Mouse (Mus musculus) CH12.LX (cell line): ENCODE results near the gene Pgam1. TPM values are rescaled to one million over a fixed set of nuclear protein-coding genes. Genes with fewer than 3 reads are reported as not detected.

Source experiments
- DNase-seq: peaks from one replicate; pipeline ENCODE4 v3.0.0-alpha.2; 2013; ENCODE audit errors: extremely low read depth
- H3K27ac ChIP-seq: 2 replicates; pipeline ENCODE4 v1.5.1; 2012; ENCODE audit warnings: low read depth, mild to moderate bottlenecking, control low read depth, moderate library complexity; ENCODE audit not compliant: insufficient read depth
- H3K27me3 ChIP-seq: replicated peaks from 2 replicates; pipeline ENCODE3; 2012; ENCODE audit warnings: inconsistent platforms
- H3K36me3 ChIP-seq, 2 experiments: replicated peaks in 1 of 2; 2 replicates each; pipeline versions ENCODE3 to v1.6.1; 2012; ENCODE audit warnings: inconsistent platforms in 1 of 2, low read length in 1 of 2, mild to moderate bottlenecking in 1 of 2, mixed read lengths in 1 of 2, moderate library complexity in 1 of 2; ENCODE audit not compliant: control insufficient read depth in 1 of 2, insufficient read depth in 1 of 2
- H3K4me1 ChIP-seq, 2 experiments: 2 replicates each; pipeline ENCODE4 v1.6.1; 2012; ENCODE audit warnings: inconsistent platforms in 1 of 2, moderate library complexity in 1 of 2; ENCODE audit not compliant: insufficient read depth in 2 of 2, control insufficient read depth in 1 of 2
- H3K4me2 ChIP-seq: 2 replicates; pipeline ENCODE4 v1.6.1; 2012; ENCODE audit warnings: low read depth, mild to moderate bottlenecking, control low read depth; ENCODE audit not compliant: poor library complexity, insufficient read depth, severe bottlenecking
- H3K4me3 ChIP-seq, 3 experiments: fragments of 150-350 bp in 1 of 3; sonication (generic) in 1 of 3; replicated peaks in 1 of 3; 2 replicates each; pipeline versions ENCODE3 to v1.5.1; 2011 to 2012; ENCODE audit warnings: low read depth in 2 of 3, low read length in 2 of 3, mild to moderate bottlenecking in 2 of 3, moderate library complexity in 2 of 3, control low read depth in 1 of 3, improper control_type of control experiment in 1 of 3, inconsistent platforms in 1 of 3, mixed read lengths in 1 of 3; ENCODE audit not compliant: poor library complexity in 1 of 3
- H3K79me2 ChIP-seq: replicated peaks from 2 replicates; pipeline ENCODE4 v1.6.1; 2012; ENCODE audit warnings: mild to moderate bottlenecking, moderate library complexity; ENCODE audit not compliant: control insufficient read depth, poor library complexity, insufficient read depth, severe bottlenecking; ENCODE audit errors: extremely low read depth
- H3K9ac ChIP-seq: 2 replicates; pipeline ENCODE4 v1.6.1; 2012; ENCODE audit warnings: low read depth, mild to moderate bottlenecking, control low read depth, moderate library complexity; ENCODE audit not compliant: insufficient read depth
- H3K9me3 ChIP-seq: replicated peaks from 2 replicates; pipeline ENCODE3; 2012; ENCODE audit warnings: low read length, inconsistent platforms, mixed read lengths
- BHLHE40 ChIP-seq: IDR thresholded peaks from 2 replicates; pipeline ENCODE4 v1.6.1; 2011; ENCODE audit warnings: mild to moderate bottlenecking, low read depth, low read length, improper control_type of control experiment
- CHD1 ChIP-seq: IDR thresholded peaks from 2 replicates; pipeline ENCODE4 v1.6.1; 2012; ENCODE audit warnings: low read depth, low read length, improper control_type of control experiment, inconsistent platforms
- E2F4 ChIP-seq: IDR thresholded peaks from 2 replicates; pipeline ENCODE4 v1.6.1; 2011; ENCODE audit warnings: low read depth, low read length, improper control_type of control experiment; ENCODE audit not compliant: insufficient replicate concordance
- EP300 ChIP-seq: IDR thresholded peaks from 2 replicates; pipeline ENCODE4 v1.6.1; 2011; ENCODE audit warnings: low read length, improper control_type of control experiment
- ETS1 ChIP-seq: conservative IDR thresholded peaks from 2 replicates; pipeline ENCODE4 v1.6.1; 2012; ENCODE audit warnings: low read depth, mild to moderate bottlenecking, inconsistent platforms, low read length, improper control_type of control experiment, moderate library complexity
- JUN ChIP-seq: IDR thresholded peaks from 2 replicates; pipeline ENCODE4 v1.6.1; 2011; ENCODE audit warnings: low read depth, mild to moderate bottlenecking, low read length, improper control_type of control experiment, moderate library complexity; ENCODE audit not compliant: insufficient read depth
- MAFK ChIP-seq: IDR thresholded peaks from 2 replicates; pipeline ENCODE4 v1.6.1; 2011; ENCODE audit warnings: low read length, improper control_type of control experiment; ENCODE audit not compliant: insufficient replicate concordance
- MXI1 ChIP-seq: IDR thresholded peaks from 2 replicates; pipeline ENCODE4 v1.6.1; 2011; ENCODE audit warnings: mild to moderate bottlenecking, low read depth, low read length, improper control_type of control experiment
- MYC ChIP-seq: IDR thresholded peaks from 2 replicates; pipeline ENCODE4 v1.6.1; 2011; ENCODE audit warnings: low read depth, mild to moderate bottlenecking, improper control_type of control experiment, low read length
- NRF1 ChIP-seq: IDR thresholded peaks from 2 replicates; pipeline ENCODE4 v1.6.1; 2014; ENCODE audit warnings: low read depth, mild to moderate bottlenecking, inconsistent platforms, low read length, improper control_type of control experiment, moderate library complexity
- POLR2AphosphoS2 ChIP-seq: IDR thresholded peaks from 2 replicates; pipeline ENCODE4 v1.6.1; 2011; ENCODE audit warnings: low read depth, low read length, improper control_type of control experiment
- RAD21 ChIP-seq: IDR thresholded peaks from 2 replicates; pipeline ENCODE4 v1.6.1; 2011; ENCODE audit warnings: low read depth, mild to moderate bottlenecking, low read length, improper control_type of control experiment, moderate library complexity
- RCOR1 ChIP-seq: conservative IDR thresholded peaks from 2 replicates; pipeline ENCODE4 v1.6.1; 2012; ENCODE audit warnings: low read depth, mild to moderate bottlenecking, inconsistent platforms, low read length, improper control_type of control experiment
- SIN3A ChIP-seq: IDR thresholded peaks from 2 replicates; pipeline ENCODE4 v1.6.1; 2012; ENCODE audit warnings: low read length, improper control_type of control experiment, inconsistent platforms
- TCF12 ChIP-seq: IDR thresholded peaks from 2 replicates; pipeline ENCODE4 v1.6.1; 2014; ENCODE audit warnings: low read depth, mild to moderate bottlenecking, inconsistent platforms, low read length, improper control_type of control experiment
- USF1 ChIP-seq: IDR thresholded peaks from 2 replicates; pipeline ENCODE4 v1.6.1; 2014; ENCODE audit warnings: low read depth, mild to moderate bottlenecking, inconsistent platforms, low read length, improper control_type of control experiment
- ZKSCAN1 ChIP-seq: IDR thresholded peaks from 2 replicates; pipeline ENCODE4 v1.6.1; 2012; ENCODE audit warnings: low read depth, inconsistent platforms, low read length, improper control_type of control experiment, borderline replicate concordance
- ZMIZ1 ChIP-seq: IDR thresholded peaks from 2 replicates; pipeline ENCODE4 v1.6.1; 2012; ENCODE audit warnings: low read depth, mild to moderate bottlenecking, inconsistent platforms, low read length, improper control_type of control experiment
- dilution Hi-C: fragments of 300-500 bp; cut with MboI; formaldehyde crosslinking; loops from 2 replicates; pipeline ENCODE4 v1.14.3; 2020; ENCODE audit warnings: low sequenced_read_pairs; ENCODE audit not compliant: extremely low pct_unique_long_range_greater_than_20kb, extremely low pct_ligation_motif_present
- in situ Hi-C: fragments of 300-500 bp; cut with MboI; formaldehyde crosslinking; loops from 3 replicates; pipeline ENCODE4 v1.14.3; 2019; ENCODE audit warnings: low sequenced_read_pairs, low pct_ligation_motif_present, low pct_unique_long_range_greater_than_20kb, mixed read lengths
- polyA plus RNA-seq: library from polyadenylated mRNA; unstranded; fragments of >175 nt; gene quantifications from 2 replicates; pipeline ENCODE4 v1.2.1, GENCODE M21; 2012; ENCODE audit warnings: low read depth; ENCODE audit not compliant: insufficient read length
- total RNA-seq, 2 experiments: library from RNA; depleted of rRNA; stranded (reverse); fragments of 300-350 nt in 1 of 2; fragments of >200 nt in 1 of 2; gene quantifications; 2 replicates each; pipeline ENCODE4 v1.2.3; 2012 to 2014

The Pgam1 gene
- total and polyA plus RNA-seq, 3 experiments, result 870 to 1,507 (median 928) TPM

DNA sequence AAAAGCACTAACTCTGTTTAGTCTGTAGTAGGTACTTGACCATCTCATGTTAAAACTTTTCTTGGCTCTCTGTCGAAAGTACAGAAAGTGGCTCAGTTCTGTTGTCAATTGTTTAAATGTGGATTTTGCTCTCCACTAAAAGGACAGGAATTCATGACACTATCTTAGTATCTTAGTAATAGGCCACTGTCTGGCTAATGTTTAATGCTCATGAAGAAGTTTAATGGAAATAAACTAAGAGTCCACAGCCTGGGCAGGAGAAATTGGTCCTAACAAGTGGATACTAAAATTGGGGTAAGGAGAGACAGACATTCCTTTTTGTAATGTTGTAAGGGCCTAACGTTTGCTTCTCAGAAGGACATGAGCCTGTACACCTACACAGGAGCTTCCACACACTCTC lies 1.3 kb upstream of the Pgam1 start:
- Histone ChIP-seq H3K4me1 (peaks cover 6 to 16% of the 10 kb centered on the region in 2 experiments; a peak in 3 of 4 replicates), H3K4me3 (no peak overlapping the region), H3K9me3 (no peaks in the 10 kb centered on the region), H3K27me3 (no peaks in the 10 kb centered on the region), H3K4me2 (no peak overlapping the region), H3K27ac (no peak overlapping the region), H3K9ac (no peak overlapping the region), H3K36me3 (peaks cover 5 to 17% of the 10 kb centered on the region in 2 experiments), H3K79me2 (peaks cover 34% of the 10 kb centered on the region)
- DNase-seq, result no peak
- in situ Hi-C loops (no loop called here), dilution Hi-C loops (no loop called here)
- TF ChIP-seq ZMIZ1 (no peak), POLR2AphosphoS2 (no peak)

- H3K27ac ChIP-seq, result peak overlapping the region; percentile 53
- dilution Hi-C loops, result no loop called here
- H3K27me3 ChIP-seq, result no peaks in the 10 kb centered on the region
- no peaks in the 10 kb centered on the region for H3K9me3 ChIP-seq
- peak overlapping the region; percentile 98 for H3K4me2 ChIP-seq
- H3K4me3 ChIP-seq, result peak overlapping the region; percentile 78 to 99 (median 96)
- peaks cover 23 to 36% of the 10 kb centered on the region in 2 experiments for H3K36me3 ChIP-seq
- no peak for DNase-seq
- TF ChIP-seq ZKSCAN1, result no peak
- TF ChIP-seq ETS1, result no peak
- no peak for TF ChIP-seq USF1
- TF ChIP-seq E2F4, result no peak
- peak; percentile 20; the same call in 1 of the 2 replicates for TF ChIP-seq MYC
- TF ChIP-seq EP300, result no peak
- peak; percentile 1; the same call in 1 of the 2 replicates for TF ChIP-seq TCF12
- TF ChIP-seq MAFK, result no peak
- TF ChIP-seq SIN3A, result peak; percentile 15; the same call in 1 of the 2 replicates
- TF ChIP-seq NRF1, result no peak
- no peak for TF ChIP-seq JUN
- no peak for TF ChIP-seq BHLHE40
- no peak for TF ChIP-seq RAD21
- no peak for TF ChIP-seq RCOR1
- TF ChIP-seq CHD1, result no peak; the same call in 1 of the 2 replicates
- TF ChIP-seq MXI1, result peak; percentile 53
- TF ChIP-seq, all 38 proteins: peak for 4
- H3K79me2 ChIP-seq, result peaks cover 42% of the 10 kb centered on the region
- peak overlapping the region; percentile 80 for H3K9ac ChIP-seq
- peaks cover 6 to 20% of the 10 kb centered on the region in 2 experiments; a peak in 2 of 4 replicates for H3K4me1 ChIP-seq
- in situ Hi-C loops, result no loop called here
Observed at GRCm38 (mm10) chr19:41912121-41913080, 678 bp downstream of the Pgam1 start.
